8 mouse cellular contexts compared by ENCODE assay signal in genomic region chr17:65771951-65772934, GRCm38 (mm10). TPM values are rescaled to one million over a fixed set of nuclear protein-coding genes. Genes with fewer than 3 reads are reported as not detected.
DNase-seq lines count a peak whose midpoint lies in the region; ATAC-seq and TF ChIP-seq lines count a peak whose summit lies in the region.

Gene Rab31 (minus strand): TSS chr17:65772752.

- peaks cover 8 to 18% of the 10 kb centered on the region in 2 experiments; a peak in 3 of 4 replicates for H3K4me1 ChIP-seq in CH12.LX (ENCODE audit: control insufficient read depth in 1 of 2, insufficient read depth in 2 of 2)
- peaks cover 44% of the 10 kb centered on the region for H3K4me1 ChIP-seq in forebrain, embryonic 13.5 days
- peaks cover 38% of the 10 kb centered on the region for H3K4me1 ChIP-seq in heart, embryonic 15.5 days (replicated peaks)
- peaks cover 44% of the 10 kb centered on the region for H3K4me1 ChIP-seq in liver, embryonic 12.5 days

- TF ChIP-seq CTCF in CH12.LX (conservative IDR thresholded peaks at IDR 0.05 in 1 of 2, IDR thresholded peaks at IDR 0.05 in 1 of 2; ENCODE audit: low read depth in 2 of 2, low read length in 2 of 2): no peak

- TF ChIP-seq POLR2A in CH12.LX (IDR thresholded peaks at IDR 0.05; ENCODE audit: low read depth, low read length): no peak
- peak; percentile 94 for TF ChIP-seq POLR2A in myocyte (IDR thresholded peaks at IDR 0.05; ENCODE audit: insufficient read length, low read depth)

- peak within 1 kb of the TSS; percentile 13 to 66 (median 37) for H3K4me3 ChIP-seq in CH12.LX (replicated peaks in 1 of 3; ENCODE audit: low read depth in 2 of 3, low read length in 2 of 3, poor library complexity in 1 of 3)
- H3K4me3 ChIP-seq in forebrain, embryonic 13.5 days: peak within 1 kb of the TSS; percentile 74
- H3K4me3 ChIP-seq in heart, embryonic 15.5 days: peak within 1 kb of the TSS; percentile 68
- H3K4me3 ChIP-seq in liver, embryonic 12.5 days: peak within 1 kb of the TSS; percentile 60
- peak within 1 kb of the TSS; percentile 43 for H3K4me3 ChIP-seq in myocyte

- dilution Hi-C loops in CH12.LX (cut with MboI; ENCODE audit: extremely low pct_ligation_motif_present, extremely low pct_unique_long_range_greater_than_20kb, low sequenced_read_pairs): no loop called here

- peak; percentile 81 for ATAC-seq in cerebellum, adult (ENCODE audit: insufficient number of reproducible peaks, low FRiP score, low TSS enrichment)
- peak; percentile 83 for ATAC-seq in forebrain, embryonic 13.5 days
- ATAC-seq in heart, embryonic 15.5 days (replicated peaks; ENCODE audit: insufficient number of reproducible peaks, insufficient read depth, low FRiP score, low read depth): peak; percentile 87
- ATAC-seq in liver, embryonic 12.5 days: peak; percentile 42

- H3K27me3 ChIP-seq in CH12.LX (replicated peaks) (no peaks in the 10 kb centered on the region), myocyte (ENCODE audit: control insufficient read depth, insufficient read depth, insufficient read length) (no peaks in the 10 kb centered on the region)
- H3K27me3 ChIP-seq in forebrain, embryonic 13.5 days: peaks cover 11% of the 10 kb centered on the region; the same call in 1 of the 2 replicates
- no peaks in the 10 kb centered on the region for H3K27me3 ChIP-seq in heart, embryonic 15.5 days
- H3K27me3 ChIP-seq in liver, embryonic 12.5 days (replicated peaks): peaks cover 50% of the 10 kb centered on the region
- H3K27me3 ChIP-seq in splenic B cell, adult 2 months (ENCODE audit: control insufficient read depth, insufficient read depth, low read length, poor library complexity, severe bottlenecking): no peaks in the 10 kb centered on the region

- peak within 1 kb of the TSS; percentile 64 for H3K9ac ChIP-seq in CH12.LX (ENCODE audit: insufficient read depth, low read depth)
- H3K9ac ChIP-seq in forebrain, embryonic 13.5 days: peak within 1 kb of the TSS; percentile 89
- H3K9ac ChIP-seq in heart, embryonic 15.5 days: peak within 1 kb of the TSS; percentile 75
- H3K9ac ChIP-seq in liver, embryonic 12.5 days: peak within 1 kb of the TSS; percentile 34

- no peak within 1 kb of the TSS for H3K27ac ChIP-seq in CH12.LX (ENCODE audit: insufficient read depth, low read depth)
- H3K27ac ChIP-seq in forebrain, embryonic 13.5 days: peak within 1 kb of the TSS; percentile 40; the same call in 1 of the 2 replicates
- peak within 1 kb of the TSS; percentile 28 for H3K27ac ChIP-seq in heart, embryonic 15.5 days
- no peak within 1 kb of the TSS for H3K27ac ChIP-seq in liver, embryonic 12.5 days

- H3K36me3 ChIP-seq in CH12.LX (replicated peaks in 1 of 2; ENCODE audit: control insufficient read depth in 1 of 2, insufficient read depth in 1 of 2, low read length in 1 of 2) (no peaks in the 10 kb centered on the region), myocyte (ENCODE audit: control insufficient read depth, insufficient read depth) (no peaks in the 10 kb centered on the region)
- no peaks in the 10 kb centered on the region for H3K36me3 ChIP-seq in forebrain, embryonic 13.5 days (ENCODE audit: poor library complexity, severe bottlenecking)
- H3K36me3 ChIP-seq in heart, embryonic 15.5 days: no peaks in the 10 kb centered on the region
- H3K36me3 ChIP-seq in liver, embryonic 12.5 days: no peaks in the 10 kb centered on the region
- no peaks in the 10 kb centered on the region for H3K36me3 ChIP-seq in splenic B cell, adult 2 months (ENCODE audit: control insufficient read depth, insufficient read depth, low read length, poor library complexity, severe bottlenecking)

- in situ Hi-C loops in CH12.LX (cut with MboI; ENCODE audit: low pct_ligation_motif_present, low pct_unique_long_range_greater_than_20kb, low sequenced_read_pairs): no loop called here

- no peak for TF ChIP-seq RAD21 in CH12.LX (IDR thresholded peaks at IDR 0.05; ENCODE audit: low read depth, low read length)

- peak within 1 kb of the TSS; percentile 79 for H3ac ChIP-seq in myocyte (ENCODE audit: control insufficient read depth, insufficient read length)

- H3K9me3 ChIP-seq in CH12.LX (replicated peaks; ENCODE audit: low read length): no peaks in the 10 kb centered on the region
- H3K9me3 ChIP-seq in forebrain, embryonic 13.5 days (replicated peaks): no peaks in the 10 kb centered on the region
- no peaks in the 10 kb centered on the region for H3K9me3 ChIP-seq in heart, embryonic 15.5 days (replicated peaks)
- no peaks in the 10 kb centered on the region for H3K9me3 ChIP-seq in liver, embryonic 12.5 days (replicated peaks)

- TF ChIP-seq EP300 in CH12.LX (IDR thresholded peaks at IDR 0.05; ENCODE audit: low read length): no peak

- H3K4me2 ChIP-seq in CH12.LX (ENCODE audit: insufficient read depth, low read depth, poor library complexity, severe bottlenecking) (peak within 1 kb of the TSS; percentile 76), myocyte (ENCODE audit: low read depth) (peak within 1 kb of the TSS; percentile 89)
- peak within 1 kb of the TSS; percentile 81 for H3K4me2 ChIP-seq in forebrain, embryonic 13.5 days
- peak within 1 kb of the TSS; percentile 89 for H3K4me2 ChIP-seq in heart, embryonic 15.5 days
- H3K4me2 ChIP-seq in liver, embryonic 12.5 days: peak within 1 kb of the TSS; percentile 83

- H3K79me2 ChIP-seq in CH12.LX (replicated peaks; ENCODE audit: control insufficient read depth, extremely low read depth, insufficient read depth, poor library complexity, severe bottlenecking) (no peaks in the 10 kb centered on the region), myocyte (ENCODE audit: control insufficient read depth, insufficient read depth) (peaks cover 49% of the 10 kb centered on the region)

- under 1% methylated on average over 69 of the region's 75 CpGs for WGBS in forebrain, embryonic 13.5 days
- WGBS in heart, embryonic 15.5 days: under 1% methylated on average over 70 of the region's 75 CpGs
- 1% methylated on average over 75 of the region's 75 CpGs for WGBS in liver, embryonic 12.5 days (ENCODE audit: insufficient replicate concordance)

- DNase-seq in CH12.LX (ENCODE audit: extremely low read depth): no peak
- peak; percentile 92 for DNase-seq in kidney, postnatal 10 days
- peak; percentile 52 for DNase-seq in splenic B cell, adult 2 months (ENCODE audit: low read depth, low spot score)

TF ChIP-seq in CH12.LX, 34 proteins besides CTCF, POLR2A, EP300 and RAD21:
- TF ChIP-seq USF1 (IDR thresholded peaks at IDR 0.05; ENCODE audit: low read depth, low read length) (peak; percentile 86), MAX (IDR thresholded peaks at IDR 0.05; ENCODE audit: low read length) (peak; percentile 80; the same call in 1 of the 2 replicates), CHD2 (IDR thresholded peaks at IDR 0.05; ENCODE audit: low read length) (no peak), MAFK (IDR thresholded peaks at IDR 0.05; ENCODE audit: insufficient replicate concordance, low read length) (no peak), BHLHE40 (IDR thresholded peaks at IDR 0.05; ENCODE audit: low read depth, low read length) (peak; percentile 84), ELF1 (IDR thresholded peaks at IDR 0.05; ENCODE audit: low read depth, low read length) (peak; percentile 18; the same call in 1 of the 2 replicates), KAT2A (IDR thresholded peaks at IDR 0.05; ENCODE audit: insufficient replicate concordance, low read length) (no peak), TBP (conservative IDR thresholded peaks at IDR 0.05; ENCODE audit: low read depth, low read length) (no peak), UBTF (IDR thresholded peaks at IDR 0.05; ENCODE audit: low read depth, low read length) (peak; percentile 72), SMC3 (IDR thresholded peaks at IDR 0.05; ENCODE audit: low read depth, low read length) (no peak), ZNF384 (IDR thresholded peaks at IDR 0.05; ENCODE audit: low read depth, low read length) (no peak), MYC (IDR thresholded peaks at IDR 0.05; ENCODE audit: low read depth, low read length) (no peak), MEF2A (IDR thresholded peaks at IDR 0.05; ENCODE audit: borderline replicate concordance, low read depth, low read length) (peak; percentile 60; the same call in 1 of the 2 replicates), USF2 (conservative IDR thresholded peaks at IDR 0.05; ENCODE audit: low read depth, low read length) (peak; percentile 68)

TF ChIP-seq in myocyte, 11 proteins besides CTCF, POLR2A, EP300 and RAD21:
- TF ChIP-seq CEBPB (IDR thresholded peaks at IDR 0.05; ENCODE audit: insufficient read depth, poor library complexity, severe bottlenecking) (no peak), MYOG (IDR thresholded peaks at IDR 0.05; ENCODE audit: control insufficient read depth in 1 of 3, insufficient read depth in 1 of 3, insufficient read length in 2 of 3, low read depth in 2 of 3) (peak in 1 of 3 experiments; percentile 30), SRF (IDR thresholded peaks at IDR 0.05; ENCODE audit: control insufficient read depth, insufficient read length, low read depth) (peak; percentile 46), TCF3 (IDR thresholded peaks at IDR 0.05; ENCODE audit: insufficient read length, low read depth) (no peak), MYOD1 (IDR thresholded peaks at IDR 0.05; ENCODE audit: control insufficient read depth in 1 of 3, insufficient read length in 2 of 3, low read depth in 2 of 3) (no peak), E2F4 (IDR thresholded peaks at IDR 0.05; ENCODE audit: insufficient read depth) (no peak), TCF12 (IDR thresholded peaks at IDR 0.05; ENCODE audit: insufficient read depth, poor library complexity, severe bottlenecking) (no peak), MAX (IDR thresholded peaks at IDR 0.05; ENCODE audit: low read depth) (no peak), USF1 (IDR thresholded peaks at IDR 0.05; ENCODE audit: low read depth) (peak; percentile 96), POLR2AphosphoS2 (IDR thresholded peaks at IDR 0.05; ENCODE audit: insufficient read length, low read depth) (peak; percentile 93)

RNA-seq across cellular contexts. Expression of gene Rab31, which starts in this region (rescaled TPM):
- total RNA-seq in CH12.LX (2012; rRNA removed) (2.8 and 3.2 TPM in 2 replicates), CH12.LX (2014; rRNA removed) (0.82 and 1.2 TPM in 2 replicates)
- polyA plus RNA-seq in CH12.LX (2012; ENCODE audit: insufficient read length, low read depth) (0.48 and 0.79 TPM in 2 replicates), myocyte (2012; fragmentation: generic; extraction: Trizol) (60.7 TPM)
- polyA plus RNA-seq in forebrain, embryonic 13.5 days (2015; fragmentation: Nextera tagmentation; extraction: Ambion mirVana): 66.6 and 81.7 TPM in 2 replicates
- polyA plus RNA-seq in heart, embryonic 15.5 days (2015; fragmentation: Nextera tagmentation; extraction: Ambion mirVana): 26.0 and 28.8 TPM in 2 replicates
- polyA plus RNA-seq in liver, embryonic 12.5 days (2016; fragmentation: Nextera tagmentation; extraction: Ambion mirVana): 7.0 and 7.7 TPM in 2 replicates

Comparison
In these comparisons a context has a peak if more than half of its experiments do, and no peak if none do; other contexts are left out.
1. H3K27ac ChIP-seq: peak in forebrain, embryonic 13.5 days (single experiment) and heart, embryonic 15.5 days (single experiment); none in CH12.LX (single experiment) and liver, embryonic 12.5 days (single experiment).
2. H3K9ac ChIP-seq: peak in every context shown above with its lines; median percentile 89 in forebrain, embryonic 13.5 days; 75 in heart, embryonic 15.5 days; 64 in CH12.LX; 34 in liver, embryonic 12.5 days.
3. Peak in every context shown above with its lines, with median percentiles within 50 percentile points of each other: H3K4me2 ChIP-seq, H3K4me3 ChIP-seq and ATAC-seq.